Mouse (Mus musculus) left cerebral cortex, postnatal 36 days (tissue): ENCODE data around the gene Gas2l2. TPM values are rescaled to one million over a fixed set of nuclear protein-coding genes. Genes with fewer than 3 reads are reported as not detected.

Source experiments
- DNase-seq, 2 experiments: peaks; one replicate each; pipeline ENCODE4 v3.0.0; 2021 to 2022; ENCODE audit warnings: low spot score in 2 of 2, mixed read lengths in 1 of 2
- intact Hi-C: fragments of 180-260 bp; cut with DNase I; formaldehyde crosslinking; loops from one replicate; pipeline ENCODE4 v1.15.1; 2025
- total RNA-seq, 2 experiments: library from RNA; stranded (reverse); gene quantifications; 2 replicates each; pipeline ENCODE4 v1.2.3; 2021

The Gas2l2 gene
- not detected for total RNA-seq

- DNase-seq: no peak
These were observed at the start of gene Gas2l2 for GRCm38 (mm10) chr11:83429355-83429754. Gene Gas2l2 (minus strand): TSS chr11:83429455.

GRCm38 (mm10) chr11:83473235-83474016, 44.2 kb upstream of the Gas2l2 start:
- intact Hi-C loops: loop anchor here (1.0 kb wide), 1 partner anchor 33 kb away; no protein-coding TSS in a partner anchor

More at GRCm38 (mm10) chr11:83429355-83429754, at the start of gene Gas2l2:
- intact Hi-C loops: no loop called here

GRCm38 (mm10) chr11:83472324-83473234, 43.3 kb upstream of the Gas2l2 start, which contains the start of gene Taf15:
Gene Taf15 (plus strand): TSS chr11:83473086.
- DNase-seq: peak; percentile 99 to 100

More at GRCm38 (mm10) chr11:83473235-83474016, 44.2 kb upstream of the Gas2l2 start:
- DNase-seq: no peak

GRCm38 (mm10) chr11:83471766-83472165, 42.5 kb upstream of the Gas2l2 start:
- intact Hi-C loops: no loop called here
- DNase-seq: no peak

More at GRCm38 (mm10) chr11:83472324-83473234, 43.3 kb upstream of the Gas2l2 start, which contains the start of gene Taf15:
- intact Hi-C loops: loop anchor here (1.0 kb wide), 1 partner anchor 32 kb away; no protein-coding TSS in a partner anchor

GRCm38 (mm10) chr11:83468765-83469164, 39.5 kb upstream of the Gas2l2 start:
- DNase-seq: no peak
- intact Hi-C loops: no loop called here

GRCm38 (mm10) chr11:83467120-83467652, 37.9 kb upstream of the Gas2l2 start:
- no peak for DNase-seq
- intact Hi-C loops: no loop called here

- no peak for DNase-seq
- intact Hi-C loops: no loop called here
These were observed 36.7 kb upstream of the Gas2l2 start for GRCm38 (mm10) chr11:83465976-83466375.

- peak in 1 of 2 experiments; percentile 29 for DNase-seq
- intact Hi-C loops: no loop called here
These were observed 33.5 kb upstream of the Gas2l2 start, which contains the start of gene Mmp28 for GRCm38 (mm10) chr11:83462711-83463244. Gene Mmp28 (minus strand): TSS chr11:83463071.

GRCm38 (mm10) chr11:83461462-83462027, 32.3 kb upstream of the Gas2l2 start:
- intact Hi-C loops: no loop called here
- DNase-seq: peak in 1 of 2 experiments; percentile 2

GRCm38 (mm10) chr11:83457912-83458601, 28.8 kb upstream of the Gas2l2 start:
- no peak for DNase-seq
- intact Hi-C loops: no loop called here

GRCm38 (mm10) chr11:83457257-83457656, 28.0 kb upstream of the Gas2l2 start:
- DNase-seq: no peak
- intact Hi-C loops: no loop called here

- DNase-seq: no peak
- intact Hi-C loops: no loop called here
These were observed 26.4 kb upstream of the Gas2l2 start for GRCm38 (mm10) chr11:83455608-83456007.

- intact Hi-C loops: no loop called here
- no peak for DNase-seq
These were observed 25.3 kb upstream of the Gas2l2 start for GRCm38 (mm10) chr11:83454548-83454947.

GRCm38 (mm10) chr11:83451281-83451680, 22.0 kb upstream of the Gas2l2 start:
- no peak for DNase-seq
- intact Hi-C loops: no loop called here

GRCm38 (mm10) chr11:83450550-83450949, 21.3 kb upstream of the Gas2l2 start:
- DNase-seq: no peak
- intact Hi-C loops: no loop called here

GRCm38 (mm10) chr11:83449298-83449697, 20.0 kb upstream of the Gas2l2 start:
- no peak for DNase-seq
- intact Hi-C loops: no loop called here

- no peak for DNase-seq
- intact Hi-C loops: no loop called here
These were observed 19.6 kb upstream of the Gas2l2 start for GRCm38 (mm10) chr11:83448927-83449236.

- DNase-seq: no peak
- intact Hi-C loops: no loop called here
These were observed 19.0 kb upstream of the Gas2l2 start for GRCm38 (mm10) chr11:83448021-83448926.
